Mouse (Mus musculus): Measurements from ENCODE around the gene Nsun2.
"Not testable (repeated sequence)": the region's sequence is repeated elsewhere in the genome, so short reads cannot be mapped to it uniquely, and the experiment has no call there.

Nsun2 gene

DNA sequence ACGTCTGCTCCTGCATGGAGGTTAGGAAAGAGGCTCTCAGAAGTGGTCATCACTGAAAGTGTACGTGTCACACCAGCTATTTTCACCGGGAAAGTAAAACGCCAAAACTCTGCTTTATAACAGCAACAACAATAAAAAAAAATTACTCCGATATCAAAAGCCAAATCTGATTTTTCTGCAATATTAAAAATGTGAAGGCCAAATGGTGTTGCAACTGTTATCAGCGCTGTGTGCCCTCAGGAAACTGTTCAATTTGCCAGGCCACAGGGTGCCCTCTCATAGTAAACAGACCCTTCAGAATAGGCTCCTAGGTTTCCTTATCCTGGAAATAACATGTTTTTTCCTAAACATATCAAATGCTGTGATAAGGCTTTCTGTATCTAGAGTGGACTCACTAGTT lies 62.4 kb downstream of the Nsun2 start:
- DNase-seq, result no peak

DNA sequence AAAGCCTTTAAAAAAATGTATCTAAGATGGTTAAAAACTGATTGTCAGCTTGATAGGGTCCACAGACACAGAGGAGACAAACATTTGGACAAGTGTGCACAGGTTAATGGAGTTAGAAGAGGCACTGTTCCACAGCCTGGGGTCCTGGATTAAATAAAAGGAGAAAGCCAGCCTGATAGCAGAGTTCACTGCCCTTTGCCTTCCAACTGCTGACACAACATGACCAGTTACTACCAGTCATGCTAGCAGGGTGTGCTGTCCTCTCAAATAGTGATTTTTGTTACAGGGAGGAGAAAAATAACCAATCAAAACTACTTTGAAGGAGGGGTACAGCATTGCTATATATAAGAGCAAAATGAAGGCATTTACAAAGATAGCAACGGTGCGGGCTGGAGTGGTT lies 63.0 kb downstream of the Nsun2 start:
- DNase-seq, result no peak

DNA sequence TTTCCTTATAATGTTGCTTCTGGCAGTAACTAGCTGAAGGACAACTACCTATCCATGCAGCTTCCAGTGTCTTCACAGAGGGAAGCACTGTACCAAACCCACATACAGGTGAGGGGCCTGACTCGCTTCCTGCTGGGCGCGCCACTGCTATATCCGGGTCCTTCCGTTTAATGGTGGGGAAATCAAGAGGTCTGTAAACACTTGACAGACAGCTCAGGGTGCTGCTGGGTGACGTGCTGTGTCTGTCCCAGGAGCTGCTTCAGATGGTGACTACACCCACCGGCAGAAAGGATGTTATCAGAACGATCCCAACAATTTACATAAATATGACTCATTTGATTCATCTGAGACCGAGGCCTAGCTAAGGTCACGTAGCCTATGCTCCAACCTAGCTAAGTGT lies 65.3 kb downstream of the Nsun2 start:
- DNase-seq, result no peak

DNA sequence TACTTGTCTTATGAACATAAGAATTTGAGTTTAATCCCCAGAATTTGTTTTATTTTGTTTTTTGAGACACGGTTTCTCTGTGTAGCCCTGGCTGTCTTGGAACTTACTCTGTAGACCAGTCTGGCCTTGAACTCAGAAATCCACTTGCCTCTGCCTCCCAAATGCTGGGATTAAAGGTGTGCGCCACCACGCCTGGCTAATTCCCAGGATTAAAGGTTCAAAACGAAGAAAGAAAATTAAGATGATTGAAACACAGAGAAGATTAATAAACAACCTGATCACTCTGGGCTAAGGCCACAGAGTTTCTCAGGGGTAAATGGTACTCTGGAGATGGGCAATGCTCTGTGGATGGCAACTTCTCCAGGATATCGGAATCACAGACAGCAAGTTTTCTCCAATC lies 67.3 kb downstream of the Nsun2 start:
- DNase-seq, result not testable (repeated sequence)

DNA sequence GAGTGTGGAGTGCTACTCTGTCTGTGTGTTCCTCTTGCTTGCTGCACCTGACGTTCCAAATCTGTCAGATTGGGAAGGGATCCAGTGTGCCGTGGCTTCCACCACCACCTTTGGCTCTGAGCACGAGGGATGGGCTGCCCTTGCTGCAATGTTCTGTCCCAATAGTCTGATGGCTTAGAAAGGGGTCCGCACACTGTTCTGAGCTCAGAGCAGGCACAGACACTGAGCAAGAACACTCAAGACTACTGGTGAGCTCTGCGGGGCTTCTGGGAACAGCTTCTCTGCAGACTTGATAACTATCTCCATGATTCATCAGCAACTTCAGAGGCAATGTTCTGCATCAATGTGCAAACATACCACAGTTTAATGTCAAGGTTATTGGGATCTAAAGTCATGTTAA lies 67.8 kb downstream of the Nsun2 start:
- DNase-seq, result no peak

DNA sequence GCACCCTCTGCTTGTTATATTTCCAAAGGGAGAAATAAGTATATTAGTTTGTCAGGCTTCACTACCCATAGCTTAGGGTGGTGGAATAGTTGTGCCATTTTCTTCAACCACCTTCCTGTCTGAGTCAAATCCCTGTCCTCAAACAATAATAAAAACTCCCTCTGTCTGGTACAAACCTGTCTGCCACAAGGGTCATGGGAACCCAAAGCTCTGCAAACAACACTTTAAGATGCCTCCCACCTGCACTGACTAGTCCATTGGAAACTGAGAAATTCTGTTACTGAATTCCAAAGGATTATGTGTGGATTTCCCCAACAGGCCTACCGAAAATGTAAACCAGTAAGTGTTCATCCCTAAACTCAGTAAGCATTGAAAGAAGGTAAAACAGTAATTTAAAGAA lies 71.1 kb downstream of the Nsun2 start:
- DNase-seq, result no peak

DNA sequence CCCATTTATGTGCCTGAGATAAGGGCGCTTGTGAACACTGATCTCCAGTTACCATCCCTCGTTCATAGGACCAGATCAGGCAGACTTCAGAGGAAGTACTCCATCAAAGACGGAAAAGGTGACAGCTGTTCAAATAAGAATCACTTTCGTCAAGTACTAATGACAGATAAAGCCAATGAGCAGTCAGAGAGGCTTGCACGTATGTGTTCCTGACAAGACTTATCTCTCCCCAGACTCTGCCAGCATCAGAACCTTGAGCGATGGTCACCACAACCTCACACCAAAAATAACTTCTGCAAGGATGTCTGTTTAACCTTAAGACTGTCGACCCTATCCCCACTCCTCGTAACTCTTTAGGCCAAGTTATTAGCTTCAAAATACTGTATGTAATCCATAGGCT lies 75.2 kb downstream of the Nsun2 start:
- no peak for DNase-seq

DNA sequence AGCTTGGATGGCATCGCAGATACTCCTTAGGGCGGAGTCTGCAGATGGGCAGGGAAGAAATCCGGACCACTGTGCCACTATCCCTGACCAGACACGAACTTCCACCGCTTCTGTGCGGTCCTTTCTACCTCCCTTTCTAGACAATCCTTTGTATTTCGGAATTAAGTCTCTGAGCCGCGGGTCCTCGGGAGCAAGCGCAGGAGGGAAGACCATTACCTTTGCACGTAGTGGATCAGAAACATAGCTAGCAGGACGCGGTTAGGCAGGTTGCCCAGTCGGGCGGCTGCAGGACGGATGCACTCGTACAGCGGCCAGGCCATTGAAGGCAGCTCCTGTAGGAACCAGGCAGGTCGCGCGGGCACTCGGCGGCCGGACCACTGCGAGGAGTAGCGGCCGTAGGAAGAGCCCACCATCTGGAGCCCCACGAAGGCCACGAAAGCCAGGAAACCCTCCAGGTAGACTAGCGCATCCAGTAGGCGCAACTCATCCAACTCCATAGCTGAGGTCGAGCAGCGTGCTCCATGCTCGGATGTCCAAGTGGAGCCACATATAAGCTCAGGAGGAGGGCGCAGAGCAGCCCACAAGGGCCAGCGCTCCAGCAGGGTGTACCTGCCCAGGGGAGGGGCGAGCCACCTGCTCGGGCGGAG lies 77.3 kb downstream of the Nsun2 start:
- DNase-seq, result no peak

DNA sequence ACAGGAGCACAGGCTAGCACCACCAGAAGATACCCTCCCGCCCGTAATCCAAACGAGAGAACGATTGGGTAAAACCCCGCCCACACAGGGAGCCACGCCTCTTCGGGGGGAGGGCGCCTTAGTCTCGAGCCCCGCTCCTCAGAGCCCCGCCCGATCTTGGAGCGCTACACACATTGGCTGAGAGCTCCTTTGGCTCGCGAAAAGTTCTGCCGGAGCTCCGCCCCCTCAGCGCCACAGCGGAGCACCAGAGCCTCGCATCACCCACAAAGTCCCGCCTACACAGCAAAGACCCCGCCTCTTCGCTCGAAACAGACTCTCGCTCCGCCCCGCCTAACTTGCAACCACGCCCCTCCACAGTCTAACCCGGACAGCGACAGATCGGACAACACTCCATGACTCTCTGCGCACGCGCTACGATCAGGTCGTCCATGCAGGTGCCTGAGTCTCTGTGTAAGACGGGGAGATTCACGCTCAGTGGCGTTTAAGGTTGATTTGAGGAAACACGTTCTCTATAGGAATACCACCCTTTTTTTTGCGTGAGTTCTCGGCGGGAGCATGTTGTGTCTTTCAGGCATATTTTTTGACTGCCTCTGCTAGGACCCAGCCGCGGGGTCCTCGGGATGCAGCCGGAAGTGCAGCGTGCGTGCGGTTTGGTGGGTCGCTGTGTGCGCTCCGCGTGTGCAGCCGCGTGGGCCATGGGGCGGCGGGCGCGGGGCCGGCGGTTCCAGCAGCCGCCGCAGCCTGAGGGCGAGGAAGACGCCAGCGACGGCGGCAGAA lies 78.0 kb downstream of the Nsun2 start, which contains the start of gene Srd5a1:
Gene Srd5a1 (minus strand): TSS at position 45 of the 777 bp plus-strand sequence.
- DNase-seq, result peak; percentile 100

DNA sequence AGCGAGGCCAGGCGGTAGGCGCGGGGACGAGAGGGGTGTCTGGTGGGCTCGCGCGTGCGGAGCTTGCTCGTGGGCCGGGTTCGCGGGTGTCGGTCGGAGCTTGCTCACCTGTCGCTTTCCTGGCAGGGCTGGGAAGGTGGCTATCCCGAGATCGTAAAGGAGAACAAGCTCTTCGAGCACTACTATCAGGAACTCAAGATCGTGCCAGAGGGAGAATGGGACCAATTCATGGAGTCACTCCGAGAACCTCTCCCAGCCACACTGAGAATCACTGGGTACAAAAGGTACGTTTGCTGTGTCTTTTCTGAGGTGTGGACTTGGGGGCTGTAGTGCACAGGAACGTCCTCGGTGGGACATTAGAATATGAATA lies 78.6 kb downstream of the Nsun2 start:
- no peak for DNase-seq

DNA sequence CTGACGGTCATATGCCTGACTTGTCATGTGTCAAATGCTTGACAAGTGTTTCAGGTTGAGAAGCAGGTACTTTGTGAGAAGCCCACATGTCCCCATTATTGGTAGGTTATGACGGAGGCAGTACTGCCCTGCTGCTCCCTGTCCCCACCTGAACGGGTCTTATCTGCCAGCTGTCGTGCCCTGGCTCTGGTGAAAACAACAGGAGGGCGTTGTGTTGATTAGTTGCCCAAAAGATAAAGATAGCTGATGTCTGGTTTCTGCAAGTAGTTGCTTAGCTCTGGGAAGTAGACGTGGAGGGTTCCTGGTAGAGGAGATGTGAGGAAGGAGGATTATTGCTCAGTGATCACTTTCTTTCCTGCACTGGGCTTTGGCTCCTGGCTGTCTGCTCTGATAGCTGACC lies 83.2 kb downstream of the Nsun2 start:
- DNase-seq, result no peak

DNA sequence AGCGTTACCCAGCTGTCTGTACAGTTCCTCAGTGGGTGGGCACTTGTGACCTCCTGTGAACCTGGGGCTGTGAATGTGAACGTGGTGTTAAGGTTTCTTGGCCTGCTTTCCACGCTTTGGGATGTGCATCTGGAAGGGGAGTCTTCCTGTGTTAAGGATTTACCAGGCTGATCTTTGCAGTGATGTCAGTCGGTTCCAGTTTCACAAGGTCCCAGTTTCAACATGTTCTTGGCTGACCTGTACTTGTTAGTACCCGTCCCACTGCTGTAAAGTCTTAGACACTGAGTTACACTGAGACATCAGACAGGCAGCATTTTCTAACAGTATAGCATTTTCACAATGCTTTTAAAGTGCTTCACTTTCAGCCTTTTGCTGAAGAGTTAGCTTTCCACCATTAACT lies 90.3 kb downstream of the Nsun2 start:
- DNase-seq, result no peak

DNA sequence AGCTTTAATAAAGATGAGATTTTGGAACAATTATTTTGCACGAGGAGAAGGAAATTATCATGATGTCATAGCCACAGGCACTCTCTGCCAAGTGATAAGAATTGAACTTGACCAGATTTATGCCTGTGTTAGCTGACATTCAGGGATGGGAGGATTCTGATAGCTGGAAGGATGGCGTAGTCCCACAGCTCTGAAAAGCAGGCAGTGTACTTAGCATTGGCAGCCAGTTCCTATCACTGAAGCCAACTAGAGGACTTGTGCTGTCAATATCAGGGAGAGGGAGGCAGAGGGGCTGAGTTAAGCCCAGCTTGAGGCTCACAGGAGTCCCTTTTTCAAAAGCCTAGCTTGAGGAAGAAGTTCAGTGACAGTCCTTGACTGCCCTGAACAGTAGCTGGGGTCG lies 91.0 kb downstream of the Nsun2 start:
- DNase-seq, result no peak

DNA sequence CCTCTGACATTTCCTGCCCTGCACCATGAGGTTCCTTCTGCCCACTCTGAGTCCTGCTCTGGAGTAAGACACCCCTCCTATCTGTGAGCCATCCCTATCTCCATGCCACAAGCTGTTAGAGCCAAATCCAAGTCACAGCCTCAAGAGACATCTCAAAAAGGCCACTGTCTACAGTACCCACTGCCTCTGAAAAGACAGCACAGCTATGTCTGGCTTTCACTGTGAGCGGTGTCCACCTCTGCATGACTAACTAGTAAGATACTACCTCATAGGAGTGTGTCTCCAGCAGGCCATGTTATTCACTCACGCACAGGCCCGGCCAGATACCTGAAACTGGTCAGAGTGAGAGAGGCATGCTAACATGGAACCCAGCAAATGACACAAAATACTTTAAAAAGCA lies 94.4 kb downstream of the Nsun2 start:
- DNase-seq, result no peak

DNA sequence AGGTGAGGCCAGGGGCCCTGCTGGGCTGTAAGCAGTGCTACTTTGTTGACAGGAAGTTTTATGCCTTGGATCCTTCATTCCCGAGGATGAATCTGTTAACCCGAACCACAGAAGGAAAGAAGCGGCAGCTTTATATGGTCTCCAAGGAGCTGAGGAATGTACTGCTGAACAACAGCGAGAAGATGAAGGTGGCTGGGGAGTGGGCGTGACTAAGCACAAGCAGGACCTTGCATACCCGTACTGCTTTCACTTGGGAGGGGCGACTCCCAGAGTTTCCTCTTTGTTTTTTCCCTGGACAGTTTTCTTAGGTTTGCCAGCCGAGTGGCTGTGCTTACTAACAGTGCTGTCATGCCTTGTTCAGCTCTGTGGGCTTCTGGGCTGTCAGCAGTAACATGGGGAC lies 97.0 kb downstream of the Nsun2 start:
- no peak for DNase-seq

DNA sequence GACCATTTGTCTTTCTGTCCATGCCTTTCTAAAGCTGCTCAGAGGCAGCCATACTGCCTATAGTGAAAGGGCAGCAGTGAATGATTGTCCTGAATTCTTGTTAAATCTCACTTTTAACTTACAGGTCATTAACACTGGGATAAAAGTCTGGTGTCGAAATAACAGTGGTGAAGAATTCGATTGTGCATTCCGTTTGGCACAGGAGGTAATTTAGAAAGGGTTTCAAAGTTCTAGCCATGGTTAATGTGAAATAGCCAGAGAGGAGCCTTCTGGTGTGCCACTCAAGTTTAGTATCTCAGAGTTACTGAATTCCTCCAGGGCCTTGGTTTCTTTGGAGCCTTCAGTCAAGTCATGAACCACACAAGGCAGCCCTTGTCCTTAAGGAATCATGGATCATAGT lies 97.6 kb downstream of the Nsun2 start:
- DNase-seq, result no peak

DNA sequence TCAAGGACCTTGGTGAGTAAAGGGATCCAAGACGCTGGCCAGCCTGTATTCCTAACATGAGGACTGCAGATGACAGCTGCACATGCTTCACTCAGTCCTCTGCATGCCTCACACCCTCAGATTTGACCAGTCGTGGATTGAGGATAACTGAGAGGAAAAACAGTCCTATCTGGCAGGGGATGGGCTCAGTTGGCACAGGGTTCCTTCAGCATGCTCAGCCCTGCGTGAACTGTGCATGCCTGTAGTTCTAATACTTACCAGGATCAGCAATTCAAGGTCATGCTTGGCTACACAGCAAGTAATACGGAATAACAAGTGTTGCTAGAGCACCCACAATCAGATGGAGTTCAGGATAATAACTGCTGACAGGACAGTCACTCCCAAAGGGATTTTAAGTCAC lies 98.1 kb downstream of the Nsun2 start:
- DNase-seq, result no peak

DNA sequence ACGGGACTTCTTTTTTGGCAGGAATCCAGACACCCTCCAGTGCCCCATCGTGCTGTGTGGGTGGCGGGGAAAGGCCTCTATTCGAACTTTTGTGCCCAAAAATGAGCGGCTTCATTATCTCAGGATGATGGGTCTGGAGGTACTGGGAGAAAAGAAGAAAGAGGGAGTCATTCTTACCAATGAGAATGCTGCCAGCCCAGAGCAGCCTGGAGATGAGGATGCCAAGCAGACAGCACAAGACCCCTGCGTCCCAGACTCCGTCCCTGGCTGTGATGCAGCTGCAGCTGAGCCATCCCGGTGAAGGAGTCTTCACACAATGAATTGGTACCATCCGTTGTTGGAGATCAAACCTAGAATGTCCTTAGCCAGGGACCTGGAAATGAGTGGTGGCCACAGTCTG lies 100.0 kb downstream of the Nsun2 start:
- DNase-seq, result no peak

DNA sequence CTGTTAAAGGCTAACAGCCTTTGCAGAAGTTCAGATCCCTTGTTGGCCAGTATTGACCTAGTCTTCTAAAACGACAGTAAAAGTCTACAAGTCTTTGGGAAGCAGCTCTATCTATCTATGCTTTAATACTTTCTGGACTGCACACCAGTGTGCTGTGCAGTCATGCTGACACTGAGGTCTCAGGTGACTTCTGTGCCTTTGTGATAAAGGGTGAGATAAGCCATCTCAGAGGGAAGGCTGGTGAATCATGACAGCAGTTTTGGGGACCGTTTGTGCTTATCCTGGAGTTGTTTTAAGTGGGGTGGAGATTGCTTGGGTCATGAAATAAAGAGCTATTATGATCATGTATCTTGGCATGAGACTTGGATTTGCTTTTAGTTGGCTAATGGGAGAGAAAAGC lies 100.4 kb downstream of the Nsun2 start:
- DNase-seq, result no peak

DNA sequence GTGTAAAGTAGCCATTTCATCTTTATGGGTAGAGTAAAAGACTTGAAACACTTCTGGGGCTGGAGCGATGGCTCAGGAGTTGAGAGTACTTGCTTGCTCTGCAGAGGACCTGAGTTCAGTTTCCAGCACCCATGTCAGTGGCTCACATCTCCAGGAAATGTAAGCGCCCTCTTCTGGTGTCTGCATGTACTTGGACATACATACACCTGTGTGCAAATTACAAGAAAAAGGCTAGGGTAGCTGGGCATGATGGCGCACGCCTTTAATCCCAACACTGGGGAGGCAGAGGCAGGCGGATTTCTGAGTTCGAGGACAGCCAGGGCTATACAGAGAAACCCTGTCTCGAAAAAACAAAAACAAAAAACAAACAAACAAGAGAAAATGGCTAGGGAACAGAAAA lies 102.3 kb downstream of the Nsun2 start:
- not testable (repeated sequence) for DNase-seq

DNA sequence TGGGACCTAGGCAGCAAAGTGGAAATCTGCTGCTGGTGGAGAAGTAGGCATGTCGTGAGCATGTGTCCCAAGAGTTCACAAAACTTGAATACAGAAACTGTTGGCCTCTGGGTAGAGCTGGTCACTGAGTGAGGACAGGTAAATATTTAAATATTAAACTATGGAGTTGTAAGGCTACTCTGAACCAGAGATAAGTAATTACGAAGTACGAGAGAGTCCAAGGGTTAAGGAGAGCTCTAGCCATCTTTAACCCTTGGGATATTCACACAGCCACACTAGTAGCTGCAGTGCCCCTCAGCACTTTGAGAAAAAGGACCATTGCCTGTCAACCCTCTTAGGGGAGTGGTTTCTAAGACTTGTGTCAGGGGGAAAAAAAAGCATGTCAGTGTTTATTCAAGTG lies 102.8 kb downstream of the Nsun2 start:
- DNase-seq, result no peak

DNA sequence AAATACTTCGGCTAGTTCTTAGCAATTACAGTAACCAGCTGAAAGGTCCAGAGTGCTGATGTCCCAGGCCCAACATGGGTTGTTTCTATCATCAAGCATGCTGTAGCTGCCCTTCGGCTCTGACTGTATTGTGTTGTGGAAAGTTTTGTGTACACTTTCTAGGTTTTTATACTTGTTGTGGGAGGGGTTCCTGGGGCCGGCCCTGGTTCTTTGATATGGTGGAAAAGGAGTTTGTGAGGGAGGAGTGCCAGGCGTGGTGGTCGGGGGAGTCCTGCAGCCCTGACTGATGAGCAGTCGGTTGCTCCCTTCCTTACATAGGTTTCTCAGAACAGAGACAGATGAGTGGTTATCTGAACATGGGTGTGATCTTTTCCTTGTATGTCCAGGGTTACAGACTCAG lies 103.3 kb downstream of the Nsun2 start:
- DNase-seq, result no peak

DNA sequence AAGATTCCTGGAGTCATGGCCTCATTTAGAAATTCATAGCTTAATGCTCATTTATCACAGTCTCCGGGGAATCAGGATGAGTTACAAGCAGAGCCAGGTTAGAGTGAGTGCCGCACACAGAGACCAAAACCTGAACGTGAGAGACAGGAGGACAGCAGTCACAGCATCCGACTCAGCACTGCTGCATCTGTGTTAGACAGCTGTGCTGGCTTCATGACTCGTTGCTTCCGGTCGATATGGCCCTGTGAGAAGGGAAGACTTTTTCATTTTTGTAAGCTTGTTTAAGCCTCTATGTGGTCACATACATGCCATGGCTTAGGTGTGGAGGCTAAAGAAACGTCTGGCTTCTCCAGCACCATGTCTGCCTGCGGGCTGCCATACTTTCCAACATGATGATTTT lies 104.1 kb downstream of the Nsun2 start:
- no peak for DNase-seq

DNA sequence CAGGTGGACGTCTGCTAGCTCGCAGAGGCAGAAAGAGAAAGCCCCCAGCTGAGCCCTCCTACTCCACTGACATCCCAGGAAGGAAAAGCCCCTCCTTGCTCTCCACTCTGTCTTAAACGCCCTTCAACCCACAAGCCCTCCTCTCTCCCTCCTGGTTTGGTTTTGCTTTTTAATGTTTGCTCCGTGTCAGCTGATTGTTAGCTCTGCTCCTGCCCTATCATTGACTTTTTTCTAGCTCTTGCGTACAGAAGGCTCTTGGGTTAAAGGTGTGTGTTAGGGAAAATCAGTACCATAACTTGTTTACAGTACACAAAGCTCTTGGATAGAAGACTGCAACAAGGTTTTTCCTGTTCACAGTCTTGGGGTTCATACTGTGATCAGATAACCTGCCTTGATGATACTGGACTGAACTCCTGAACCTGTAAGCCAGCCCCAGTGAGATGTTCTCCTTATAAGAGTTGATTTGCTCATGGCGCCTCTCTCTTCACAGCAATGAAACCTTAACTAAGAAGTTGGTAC lies 104.6 kb downstream of the Nsun2 start:
- DNase-seq, result no peak

DNA sequence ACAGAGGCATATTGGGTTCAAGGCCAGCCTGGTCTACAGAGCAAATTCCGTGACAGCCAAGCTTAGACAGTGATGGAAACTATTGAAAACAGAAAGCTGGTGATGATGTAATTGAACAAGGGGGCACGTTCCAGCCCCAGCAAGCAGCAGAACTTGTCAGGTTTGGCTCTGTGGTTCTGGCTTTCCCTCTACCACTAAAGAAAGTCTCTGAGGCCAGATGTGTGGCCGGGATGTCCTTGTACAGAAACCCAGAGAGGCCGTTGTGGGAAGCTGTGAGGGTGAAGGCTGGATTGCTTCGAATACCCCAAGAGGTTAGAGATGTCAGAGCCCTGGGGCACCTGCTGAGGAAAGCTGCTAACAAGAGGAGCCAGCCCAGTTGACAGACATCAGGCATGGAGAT lies 105.7 kb downstream of the Nsun2 start:
- DNase-seq, result no peak

Data from right cerebral cortex, adult 18-20 months (tissue).